Mouse (Mus musculus) embryonic facial prominence, embryonic 12.5 days (tissue): ENCODE measurements around the gene Arl13b. TPM values are rescaled to one million over a fixed set of nuclear protein-coding genes. Genes with fewer than 3 reads are reported as not detected.

Source experiments
- ATAC-seq: fragments of 200-750 bp; cut with Nextera tagmentation; 2 replicates; pipeline ENCODE4 v1.8.0; 2017; ENCODE audit not compliant: insufficient number of reproducible peaks, insufficient read depth, low FRiP score, low TSS enrichment
- H3K27ac ChIP-seq: fragments of 300-500 bp; sonication (generic); 2 replicates; pipeline ENCODE4 v1.5.1; 2016; ENCODE audit warnings: mild to moderate bottlenecking
- H3K27me3 ChIP-seq: fragments of 300-500 bp; sonication (generic); 2 replicates; pipeline ENCODE4 v1.6.1; 2016; ENCODE audit warnings: mild to moderate bottlenecking, moderate library complexity
- H3K36me3 ChIP-seq: fragments of 300-500 bp; sonication (generic); 2 replicates; pipeline ENCODE4 v1.6.1; 2016; ENCODE audit warnings: mild to moderate bottlenecking
- H3K4me1 ChIP-seq: fragments of 300-500 bp; sonication (generic); 2 replicates; pipeline ENCODE4 v1.6.1; 2016
- H3K4me2 ChIP-seq: fragments of 300-500 bp; sonication (generic); replicated peaks from 2 replicates; pipeline ENCODE4 v1.6.1; 2016; ENCODE audit warnings: mild to moderate bottlenecking, moderate library complexity
- H3K4me3 ChIP-seq: fragments of 300-500 bp; sonication (generic); 2 replicates; pipeline ENCODE4 v1.5.1; 2016; ENCODE audit warnings: mild to moderate bottlenecking
- H3K9ac ChIP-seq: fragments of 300-500 bp; sonication (generic); 2 replicates; pipeline ENCODE4 v1.6.1; 2016; ENCODE audit warnings: mild to moderate bottlenecking, moderate library complexity
- H3K9me3 ChIP-seq: fragments of 300-500 bp; sonication (generic); 2 replicates; pipeline ENCODE4 v1.6.1; 2016; ENCODE audit warnings: mild to moderate bottlenecking, moderate library complexity
- WGBS: fragments of 180-500 bp; shearing (Covaris S2); methylation state at CpG from one replicate; pipeline ENCODE4 v1.1.7; 2016; 5-methylcytosine and 5-hydroxymethylcytosine counted together
- polyA plus RNA-seq: library from polyadenylated mRNA; unstranded; fragments of >200 nt; fragmentation: Nextera tagmentation; extraction: Ambion mirVana; gene quantifications from 2 replicates; pipeline ENCODE4 v1.2.1, GENCODE M21; 2016

Arl13b gene
- polyA plus RNA-seq, 1 experiment from 2014 or later: 24.4 TPM

DNA sequence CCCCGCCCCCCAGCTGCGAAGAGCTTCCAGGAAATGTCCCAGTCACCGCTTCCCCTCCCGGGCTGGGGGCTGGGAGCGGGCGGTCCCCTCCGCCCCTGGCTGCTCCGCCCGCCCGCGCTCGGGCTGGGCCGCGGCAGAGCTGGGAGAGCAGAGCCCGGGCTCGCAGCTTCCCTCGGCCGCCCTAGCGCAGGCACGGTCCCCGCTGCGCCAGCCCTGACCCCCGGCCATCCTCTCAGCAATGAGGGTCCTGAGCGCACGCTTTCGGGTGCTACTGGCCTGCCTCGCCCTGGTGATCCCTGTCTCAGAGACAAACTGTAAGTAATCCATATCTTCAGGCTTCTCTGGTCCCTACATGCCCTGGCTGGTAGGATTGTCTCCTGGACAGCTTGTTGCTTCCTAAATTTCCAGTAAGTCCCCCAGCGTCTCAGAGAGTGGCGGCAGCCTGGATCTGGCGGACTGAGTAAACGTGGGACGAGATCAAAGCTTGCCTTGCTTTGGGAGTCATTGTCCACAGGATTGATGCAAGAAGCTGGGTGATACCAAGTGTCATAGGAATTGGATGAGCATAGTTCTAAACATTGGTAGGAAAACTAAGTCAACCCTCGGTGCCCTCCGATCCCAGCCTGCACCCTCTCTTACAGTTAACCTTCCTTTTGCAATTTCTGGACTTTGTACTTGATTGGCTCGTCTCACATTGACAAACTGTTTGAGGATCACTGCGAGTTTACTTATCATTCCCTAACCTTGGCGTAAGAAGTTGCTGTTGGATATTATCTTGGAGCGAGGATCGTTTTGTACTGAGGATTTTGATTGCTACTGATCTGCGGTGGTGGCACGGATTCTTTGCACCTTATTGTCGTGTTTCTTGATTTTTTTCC lies 7.6 kb upstream of the Arl13b start, which contains the start of gene Pros1:
Pros1 (plus strand) TSS at position 117 of the 878 bp plus-strand sequence.
- Histone ChIP-seq H3K27ac (peak within 1 kb of the TSS; percentile 51; the same call in 1 of the 2 replicates), H3K4me3 (peak within 1 kb of the TSS; percentile 61), H3K4me2 (peak within 1 kb of the TSS; percentile 73), H3K4me1 (0 out of 2 replicates have a peak, but pooled peaks cover 3% of the 10 kb centered on the region), H3K36me3 (no peaks in the 10 kb centered on the region), H3K27me3 (no peaks in the 10 kb centered on the region), H3K9ac (peak within 1 kb of the TSS; percentile 77), H3K9me3 (no peaks in the 10 kb centered on the region)
- ATAC-seq: peak; percentile 93
- WGBS: 3% methylated on average over 42 of the region's 42 CpGs

DNA sequence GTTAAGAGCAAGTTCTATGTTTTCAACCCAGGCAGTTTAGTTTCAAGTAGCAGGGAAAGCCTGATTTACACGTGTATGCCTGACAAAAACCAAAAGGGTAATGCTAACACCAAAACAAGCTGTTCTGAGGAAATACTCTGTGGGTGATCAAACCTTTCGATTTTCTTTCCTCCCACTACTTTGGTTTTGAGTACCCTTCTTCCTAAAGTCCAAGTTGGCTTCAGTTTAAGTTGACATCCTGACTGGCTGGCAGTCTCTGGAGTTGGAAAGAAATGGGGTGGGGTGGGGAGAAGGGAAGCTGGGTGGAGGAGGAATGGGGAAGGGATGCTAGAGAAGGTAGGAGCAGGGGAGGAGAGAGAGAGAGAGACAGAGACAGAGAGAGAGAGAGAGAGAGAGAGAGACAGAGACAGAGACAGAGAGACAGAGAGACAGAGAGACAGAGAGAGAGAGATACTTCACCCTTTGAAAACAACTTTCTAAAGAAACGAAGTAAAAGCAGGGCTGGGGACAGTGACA lies 6.8 kb upstream of the Arl13b start:
- Histone ChIP-seq H3K27me3 (no peaks in the 10 kb centered on the region), H3K9ac (peak overlapping the region; percentile 77), H3K4me1 (0 out of 2 replicates have a peak, but pooled peaks cover 3% of the 10 kb centered on the region), H3K4me2 (peak overlapping the region; percentile 73), H3K4me3 (peak overlapping the region; percentile 61), H3K36me3 (no peaks in the 10 kb centered on the region), H3K27ac (peak overlapping the region; percentile 51; the same call in 1 of the 2 replicates), H3K9me3 (no peaks in the 10 kb centered on the region)
- WGBS: 21% methylated on average over 3 of the region's 3 CpGs
- ATAC-seq: no peak

- ATAC-seq: no peak
- WGBS: 79% methylated on average over 3 of the region's 3 CpGs
Measured at GRCm38 (mm10) chr16:62852464-62853252, 5.8 kb upstream of the Arl13b start.

GRCm38 (mm10) chr16:62845341-62845740 lies 1.5 kb downstream of the Arl13b start:
- Histone ChIP-seq H3K27ac (no peak overlapping the region), H3K9me3 (no peaks in the 10 kb centered on the region), H3K9ac (no peak overlapping the region), H3K27me3 (no peaks in the 10 kb centered on the region), H3K4me2 (peak overlapping the region; percentile 90; the same call in 1 of the 2 replicates), H3K4me3 (no peak overlapping the region), H3K36me3 (no peaks in the 10 kb centered on the region), H3K4me1 (peaks cover 9% of the 10 kb centered on the region; the same call in 1 of the 2 replicates)
- no peak for ATAC-seq
- 75% methylated on average over 6 of the region's 6 CpGs for WGBS

More at GRCm38 (mm10) chr16:62852464-62853252, 5.8 kb upstream of the Arl13b start:
- Histone ChIP-seq H3K4me3 (no peak overlapping the region), H3K4me1 (0 out of 2 replicates have a peak, but pooled peaks cover 3% of the 10 kb centered on the region), H3K27ac (no peak overlapping the region), H3K27me3 (no peaks in the 10 kb centered on the region), H3K36me3 (no peaks in the 10 kb centered on the region), H3K9me3 (no peaks in the 10 kb centered on the region), H3K4me2 (no peak overlapping the region), H3K9ac (no peak overlapping the region)

- ATAC-seq: no peak
- H3K4me1 ChIP-seq: no peaks in the 10 kb centered on the region
- H3K9ac ChIP-seq: no peak overlapping the region
- H3K9me3 ChIP-seq: no peaks in the 10 kb centered on the region
- no peaks in the 10 kb centered on the region for H3K36me3 ChIP-seq
- H3K4me3 ChIP-seq: no peak overlapping the region
- H3K27ac ChIP-seq: no peak overlapping the region
- no peaks in the 10 kb centered on the region for H3K27me3 ChIP-seq
- H3K4me2 ChIP-seq: no peak overlapping the region
- WGBS: 67% methylated on average over 3 of the region's 3 CpGs
Measured at GRCm38 (mm10) chr16:62834016-62834735, 12.7 kb downstream of the Arl13b start.

GRCm38 (mm10) chr16:62832481-62832880 lies 14.4 kb downstream of the Arl13b start:
- ATAC-seq: no peak
- WGBS: 17% methylated on average over 4 of the region's 4 CpGs
- Histone ChIP-seq H3K9ac (no peak overlapping the region), H3K36me3 (no peaks in the 10 kb centered on the region), H3K4me1 (no peaks in the 10 kb centered on the region), H3K4me2 (no peak overlapping the region), H3K4me3 (no peak overlapping the region), H3K27me3 (no peaks in the 10 kb centered on the region), H3K27ac (no peak overlapping the region), H3K9me3 (no peaks in the 10 kb centered on the region)

- Histone ChIP-seq H3K4me2 (no peak overlapping the region), H3K36me3 (no peaks in the 10 kb centered on the region), H3K27ac (no peak overlapping the region), H3K4me1 (no peaks in the 10 kb centered on the region), H3K27me3 (no peaks in the 10 kb centered on the region), H3K9ac (no peak overlapping the region), H3K9me3 (no peaks in the 10 kb centered on the region), H3K4me3 (no peak overlapping the region)
- WGBS: 90% methylated on average over 2 of the region's 2 CpGs
- ATAC-seq: no peak
Measured at GRCm38 (mm10) chr16:62832027-62832426, 14.8 kb downstream of the Arl13b start.

DNA sequence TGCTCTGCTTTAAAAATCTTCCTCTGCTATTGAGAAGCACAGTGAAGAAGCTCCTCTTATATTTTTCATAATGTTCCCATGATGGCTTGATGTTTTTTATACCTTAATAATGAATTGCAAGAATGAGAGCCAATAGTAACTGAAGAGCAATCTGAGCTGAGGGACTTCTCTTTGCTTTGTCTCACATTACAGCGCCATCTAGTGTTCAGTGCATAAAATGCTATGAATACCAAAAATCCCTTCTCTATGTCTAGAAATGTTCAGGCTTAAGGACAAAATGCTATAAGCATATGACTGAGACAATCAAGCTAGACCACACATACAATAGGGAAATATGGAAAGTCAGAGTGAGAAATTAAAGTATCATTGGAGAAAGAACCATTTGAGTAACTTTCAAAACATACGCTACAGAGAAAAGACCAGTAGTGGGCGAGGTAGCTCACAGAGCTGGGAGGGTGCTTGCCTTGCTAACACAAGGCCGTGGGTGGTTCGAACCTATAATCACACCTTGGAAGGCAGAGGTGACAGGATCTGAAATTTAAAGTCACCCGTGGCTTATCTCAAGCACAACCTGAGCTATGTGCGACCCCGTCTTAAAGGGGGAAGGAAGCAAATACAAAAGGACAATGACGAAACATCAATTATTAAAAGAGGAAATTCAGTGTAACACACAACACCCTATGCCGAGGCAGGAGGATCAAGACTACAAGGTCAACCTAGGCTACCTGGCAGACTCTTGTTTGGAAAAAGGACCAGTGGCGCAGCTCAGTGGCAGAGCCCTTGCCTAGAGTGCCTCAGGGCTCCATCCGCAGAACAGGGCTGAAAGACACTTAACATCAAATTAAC lies 20.5 kb downstream of the Arl13b start:
- no peak overlapping the region for H3K4me2 ChIP-seq
- no peak for ATAC-seq
- H3K9ac ChIP-seq: no peak overlapping the region
- H3K9me3 ChIP-seq: no peaks in the 10 kb centered on the region
- no peaks in the 10 kb centered on the region for H3K27me3 ChIP-seq
- WGBS: 76% methylated on average over 12 of the region's 12 CpGs
- no peaks in the 10 kb centered on the region for H3K4me1 ChIP-seq
- 0 out of 2 replicates have a peak, but pooled peaks cover 2% of the 10 kb centered on the region for H3K36me3 ChIP-seq
- no peak overlapping the region for H3K27ac ChIP-seq
- H3K4me3 ChIP-seq: no peak overlapping the region

DNA sequence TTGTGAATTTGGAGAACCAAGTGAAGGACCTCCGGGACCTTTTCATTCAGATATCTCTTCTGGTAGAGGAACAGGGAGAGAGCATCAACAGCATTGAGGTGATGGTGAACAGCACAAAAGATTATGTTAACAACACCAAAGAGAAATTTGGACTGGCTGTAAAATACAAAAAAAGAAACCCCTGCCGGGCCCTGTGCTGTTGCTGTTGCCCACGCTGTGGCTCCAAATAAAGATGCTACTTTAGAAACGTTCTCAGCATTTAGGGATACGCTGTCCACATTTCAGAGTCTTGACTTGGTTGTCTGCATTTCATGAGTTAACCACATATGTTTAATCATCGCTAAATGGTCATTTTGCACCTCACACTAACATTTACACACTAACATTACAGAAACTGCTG lies 24.4 kb downstream of the Arl13b start:
- Histone ChIP-seq H3K9me3 (no peaks in the 10 kb centered on the region), H3K9ac (no peak overlapping the region), H3K4me1 (no peaks in the 10 kb centered on the region), H3K27ac (no peak overlapping the region), H3K27me3 (no peaks in the 10 kb centered on the region), H3K4me2 (no peak overlapping the region), H3K4me3 (no peak overlapping the region), H3K36me3 (0 out of 2 replicates have a peak, but pooled peaks cover 2% of the 10 kb centered on the region)
- WGBS: 93% methylated on average over 6 of the region's 6 CpGs
- no peak for ATAC-seq

DNA sequence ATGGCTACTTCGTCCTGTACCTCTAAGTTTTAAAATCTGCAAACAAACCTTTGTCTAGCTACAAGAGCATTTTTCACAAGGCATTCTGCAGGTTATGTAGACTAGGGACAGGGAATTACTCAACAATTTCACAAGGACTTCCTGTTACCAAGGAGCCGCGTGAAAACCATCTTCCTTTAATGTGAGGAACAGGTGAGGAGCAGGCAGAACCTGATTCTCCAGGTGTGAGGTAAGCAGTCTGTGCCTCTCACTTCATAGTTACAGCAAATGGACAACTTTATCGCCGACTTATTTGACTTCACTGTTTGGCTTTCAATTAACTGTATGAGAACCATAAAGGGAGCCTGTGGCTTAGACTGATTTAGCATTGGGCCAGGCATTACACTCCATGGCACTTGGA lies 32.3 kb downstream of the Arl13b start, which contains the start of gene Stx19:
Stx19 (plus strand) TSS at position 186 of the 400 bp plus-strand sequence.
- H3K36me3 ChIP-seq: no peaks in the 10 kb centered on the region
- peaks cover 2% of the 10 kb centered on the region; the same call in 1 of the 2 replicates for H3K4me1 ChIP-seq
- H3K4me2 ChIP-seq: no peak within 1 kb of the TSS
- WGBS: 80% methylated on average over 5 of the region's 5 CpGs
- H3K27me3 ChIP-seq: no peaks in the 10 kb centered on the region
- no peak for ATAC-seq
- no peak within 1 kb of the TSS for H3K4me3 ChIP-seq
- no peak within 1 kb of the TSS for H3K27ac ChIP-seq
- no peak within 1 kb of the TSS for H3K9ac ChIP-seq
- no peaks in the 10 kb centered on the region for H3K9me3 ChIP-seq
